Mouse (Mus musculus): ENCODE measurements around the gene Nans.

DNA sequence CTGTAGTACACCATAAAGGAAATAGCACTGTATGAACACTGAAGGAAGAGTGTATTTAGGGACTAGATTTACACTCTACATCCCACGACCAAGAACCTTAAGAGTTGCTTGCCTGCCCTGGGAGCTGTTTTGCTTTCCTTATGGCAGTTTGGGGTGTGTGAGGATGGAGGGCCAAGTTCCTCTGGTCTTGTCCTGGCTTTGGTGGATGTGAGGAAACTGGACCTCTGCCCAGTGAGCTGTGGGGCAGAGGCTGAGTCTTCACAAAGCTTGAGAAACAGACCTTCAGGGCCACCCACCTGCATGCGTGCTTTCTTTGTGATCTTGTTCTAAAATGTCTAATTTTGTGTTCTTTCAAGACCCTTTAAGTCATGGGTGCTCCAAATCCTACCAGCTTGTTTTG, 43.5 kb downstream of the Nans start:
- TF ChIP-seq CTCF (IDR thresholded peaks at IDR 0.05; ENCODE audit: extremely low read depth, insufficient read depth, low read length) (no peak), POLR2A (IDR thresholded peaks at IDR 0.05; ENCODE audit: extremely low read depth, insufficient read depth, low read length) (no peak)
